Mouse (Mus musculus) myocyte (in vitro differentiated cells): ENCODE measurements around the gene Btbd16. TPM values are rescaled to one million over a fixed set of nuclear protein-coding genes. Genes with fewer than 3 reads are reported as not detected.

Experiments
- H3K27me3 ChIP-seq: one replicate; pipeline ENCODE4 v1.6.1; 2011; ENCODE audit not compliant: control insufficient read depth, insufficient read depth, insufficient read length
- H3K36me3 ChIP-seq: one replicate; pipeline ENCODE4 v1.6.1; 2011; ENCODE audit not compliant: control insufficient read depth, insufficient read depth
- H3K4me2 ChIP-seq: one replicate; pipeline ENCODE4 v1.6.1; 2011; ENCODE audit warnings: low read depth, control low read depth
- H3K4me3 ChIP-seq: one replicate; pipeline ENCODE4 v1.5.1; 2011; ENCODE audit warnings: mild to moderate bottlenecking, control low read depth, moderate library complexity
- H3K79me2 ChIP-seq: one replicate; pipeline ENCODE4 v1.6.1; 2011; ENCODE audit not compliant: control insufficient read depth, insufficient read depth
- H3ac ChIP-seq: one replicate; pipeline ENCODE4 v1.6.1; 2011; ENCODE audit not compliant: control insufficient read depth, insufficient read length
- CEBPB ChIP-seq: IDR thresholded peaks from 2 replicates; pipeline ENCODE4 v1.6.1; 2011; ENCODE audit warnings: mild to moderate bottlenecking, moderate library complexity; ENCODE audit not compliant: poor library complexity, insufficient read depth, severe bottlenecking
- E2F4 ChIP-seq: IDR thresholded peaks from one replicate; pipeline ENCODE4 v1.6.1; 2011; ENCODE audit warnings: mild to moderate bottlenecking, control low read depth, moderate library complexity; ENCODE audit not compliant: insufficient read depth
- MAX ChIP-seq: IDR thresholded peaks from one replicate; pipeline ENCODE4 v1.6.1; 2011; ENCODE audit warnings: low read depth, mild to moderate bottlenecking, control low read depth
- MYOD1 ChIP-seq, 3 experiments: IDR thresholded peaks; one replicate each; pipeline ENCODE4 v1.6.1; 2011; ENCODE audit warnings: control low read depth in 2 of 3, low read depth in 2 of 3, mild to moderate bottlenecking in 2 of 3, moderate library complexity in 1 of 3; ENCODE audit not compliant: insufficient read length in 2 of 3, control insufficient read depth in 1 of 3
- MYOG ChIP-seq, 3 experiments: IDR thresholded peaks; one replicate each; pipeline ENCODE4 v1.6.1; 2011; ENCODE audit warnings: control low read depth in 2 of 3, low read depth in 2 of 3, mild to moderate bottlenecking in 2 of 3; ENCODE audit not compliant: insufficient read length in 2 of 3, control insufficient read depth in 1 of 3, insufficient read depth in 1 of 3
- POLR2A ChIP-seq: IDR thresholded peaks from one replicate; pipeline ENCODE4 v1.6.1; 2011; ENCODE audit warnings: low read depth, mild to moderate bottlenecking, control low read depth, moderate library complexity; ENCODE audit not compliant: insufficient read length
- POLR2AphosphoS2 ChIP-seq: IDR thresholded peaks from one replicate; pipeline ENCODE4 v1.6.1; 2011; ENCODE audit warnings: low read depth, control low read depth; ENCODE audit not compliant: insufficient read length
- REST ChIP-seq: IDR thresholded peaks from one replicate; pipeline ENCODE4 v1.6.1; 2011; ENCODE audit warnings: mild to moderate bottlenecking, control low read depth, moderate library complexity; ENCODE audit not compliant: insufficient read depth, insufficient read length
- SRF ChIP-seq: IDR thresholded peaks from one replicate; pipeline ENCODE4 v1.6.1; 2011; ENCODE audit warnings: low read depth; ENCODE audit not compliant: control insufficient read depth, insufficient read length
- TCF12 ChIP-seq: IDR thresholded peaks from one replicate; pipeline ENCODE4 v1.6.1; 2011; ENCODE audit warnings: mild to moderate bottlenecking, control low read depth; ENCODE audit not compliant: poor library complexity, insufficient read depth, severe bottlenecking
- TCF3 ChIP-seq: IDR thresholded peaks from one replicate; pipeline ENCODE4 v1.6.1; 2011; ENCODE audit warnings: low read depth, control low read depth; ENCODE audit not compliant: insufficient read length
- USF1 ChIP-seq: IDR thresholded peaks from one replicate; pipeline ENCODE4 v1.6.1; 2011; ENCODE audit warnings: low read depth, mild to moderate bottlenecking, control low read depth, moderate library complexity
- polyA plus RNA-seq: library from polyadenylated mRNA; unstranded; fragments of >200 nt; fragmentation: generic; extraction: Trizol; gene quantifications from one replicate; pipeline ENCODE4 v1.2.1, GENCODE M21; 2012; ENCODE audit warnings: missing spikeins

The Btbd16 gene
- polyA plus RNA-seq, 1 experiment = not detected

- Histone ChIP-seq H3K79me2 (no peaks in the 10 kb centered on the region), H3ac (no peak overlapping the region)
- TF ChIP-seq CEBPB (no peak), POLR2AphosphoS2 (no peak), MAX (no peak), TCF12 (no peak), USF1 (no peak), TCF3 (no peak), E2F4 (no peak), SRF (no peak), POLR2A (no peak), MYOG (IDR thresholded peaks at IDR 0.05; ENCODE audit: control insufficient read depth in 1 of 3, insufficient read depth in 1 of 3, insufficient read length in 2 of 3, low read depth in 2 of 3) (no peak), REST (no peak), MYOD1 (IDR thresholded peaks at IDR 0.05; ENCODE audit: control insufficient read depth in 1 of 3, insufficient read length in 2 of 3, low read depth in 2 of 3) (no peak)
Observed at GRCm38 (mm10) chr7:130831586-130831985, 57.7 kb downstream of the Btbd16 start.

GRCm38 (mm10) chr7:130834299-130834698 is 60.4 kb downstream of the Btbd16 start:
- H3K79me2 ChIP-seq = no peaks in the 10 kb centered on the region
- H3K27me3 ChIP-seq = no peaks in the 10 kb centered on the region
- no peak for TF ChIP-seq MYOG (IDR thresholded peaks at IDR 0.05; ENCODE audit: control insufficient read depth in 1 of 3, insufficient read depth in 1 of 3, insufficient read length in 2 of 3, low read depth in 2 of 3)
- TF ChIP-seq POLR2A = no peak
- TF ChIP-seq MAX = no peak
- no peak for TF ChIP-seq E2F4
- TF ChIP-seq CEBPB = no peak
- TF ChIP-seq REST = no peak
- no peak for TF ChIP-seq MYOD1 (IDR thresholded peaks at IDR 0.05; ENCODE audit: control insufficient read depth in 1 of 3, insufficient read length in 2 of 3, low read depth in 2 of 3)
- TF ChIP-seq USF1 = no peak
- no peak for TF ChIP-seq TCF12
- no peak for TF ChIP-seq TCF3
- TF ChIP-seq SRF = no peak
- TF ChIP-seq POLR2AphosphoS2 = no peak
- no peaks in the 10 kb centered on the region for H3K36me3 ChIP-seq
- peak overlapping the region; percentile 18 for H3K4me2 ChIP-seq
- H3K4me3 ChIP-seq = no peak overlapping the region
- H3ac ChIP-seq = no peak overlapping the region

More at GRCm38 (mm10) chr7:130831586-130831985, 57.7 kb downstream of the Btbd16 start:
- Histone ChIP-seq H3K4me2 (no peak overlapping the region), H3K36me3 (no peaks in the 10 kb centered on the region), H3K4me3 (no peak overlapping the region), H3K27me3 (no peaks in the 10 kb centered on the region)

- Histone ChIP-seq H3K4me3 (no peak overlapping the region), H3K27me3 (no peaks in the 10 kb centered on the region), H3K79me2 (no peaks in the 10 kb centered on the region), H3K4me2 (peak overlapping the region; percentile 64), H3ac (no peak overlapping the region), H3K36me3 (no peaks in the 10 kb centered on the region)
- TF ChIP-seq MYOD1 (IDR thresholded peaks at IDR 0.05; ENCODE audit: control insufficient read depth in 1 of 3, insufficient read length in 2 of 3, low read depth in 2 of 3) (peak in 2 of 3 experiments; percentile 28 to 64), SRF (no peak), TCF3 (no peak), REST (no peak), MYOG (IDR thresholded peaks at IDR 0.05; ENCODE audit: control insufficient read depth in 1 of 3, insufficient read depth in 1 of 3, insufficient read length in 2 of 3, low read depth in 2 of 3) (no peak), TCF12 (no peak), USF1 (no peak)
Observed at GRCm38 (mm10) chr7:130834958-130835861, 61.3 kb downstream of the Btbd16 start.

GRCm38 (mm10) chr7:130836066-130836465 is 62.2 kb downstream of the Btbd16 start:
- Histone ChIP-seq H3K79me2 (no peaks in the 10 kb centered on the region), H3K27me3 (no peaks in the 10 kb centered on the region), H3K4me3 (no peak overlapping the region), H3K36me3 (no peaks in the 10 kb centered on the region), H3ac (no peak overlapping the region), H3K4me2 (no peak overlapping the region)
- TF ChIP-seq USF1 (no peak), TCF12 (no peak), MYOG (IDR thresholded peaks at IDR 0.05; ENCODE audit: control insufficient read depth in 1 of 3, insufficient read depth in 1 of 3, insufficient read length in 2 of 3, low read depth in 2 of 3) (no peak), E2F4 (no peak), TCF3 (no peak), POLR2A (no peak), CEBPB (no peak), SRF (no peak), MAX (no peak), POLR2AphosphoS2 (no peak), REST (no peak)
